Mouse (Mus musculus): ENCODE measurements around the gene Slc7a6.

DNA sequence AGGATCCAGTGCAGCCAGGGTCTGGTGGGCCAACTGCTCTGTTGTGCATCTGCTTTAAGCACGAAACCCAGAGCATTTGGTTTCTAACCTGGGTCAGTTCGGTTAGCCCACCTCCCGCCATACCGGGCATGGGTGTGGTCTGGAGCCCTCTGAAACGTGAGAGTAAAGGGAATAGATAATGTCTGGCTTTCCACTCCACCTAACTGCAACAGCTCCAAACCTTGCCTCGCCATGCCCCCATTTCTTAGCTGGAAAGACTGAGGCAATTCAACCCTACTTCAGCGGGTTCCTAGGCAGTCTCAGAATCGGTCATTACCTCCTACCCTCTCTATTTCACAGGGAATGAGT is 18.0 kb upstream of the Slc7a6 start:
- TF ChIP-seq CTCF (IDR thresholded peaks at IDR 0.05; ENCODE audit: low read depth) (0 out of 2 replicates have a peak, but pooled peaks have one; percentile 4), EP300 (IDR thresholded peaks at IDR 0.05; ENCODE audit: low read depth) (no peak)

Data from liver, postnatal 0 days (tissue).